Mouse (Mus musculus) CH12.LX (cell line): ENCODE measurements around the gene Herc1.
A peak's percentile ranks its signal among the peaks of the same experiment; 100 is the strongest.

ENCODE experiments used
- CTCF ChIP-seq, 2 experiments: IDR thresholded peaks in 1 of 2; conservative IDR thresholded peaks in 1 of 2; 2 replicates each; pipeline ENCODE4 v1.5.1; 2011 to 2012; ENCODE audit warnings: low read depth in 2 of 2, low read length in 2 of 2, improper control_type of control experiment in 1 of 2, inconsistent platforms in 1 of 2, mild to moderate bottlenecking in 1 of 2, moderate library complexity in 1 of 2
- EP300 ChIP-seq: IDR thresholded peaks from 2 replicates; pipeline ENCODE4 v1.6.1; 2011; ENCODE audit warnings: low read length, improper control_type of control experiment
- ETS1 ChIP-seq: conservative IDR thresholded peaks from 2 replicates; pipeline ENCODE4 v1.6.1; 2012; ENCODE audit warnings: low read depth, mild to moderate bottlenecking, inconsistent platforms, low read length, improper control_type of control experiment, moderate library complexity
- JUND ChIP-seq: conservative IDR thresholded peaks from 2 replicates; pipeline ENCODE4 v1.6.1; 2011; ENCODE audit warnings: low read depth, low read length, improper control_type of control experiment
- MAZ ChIP-seq: IDR thresholded peaks from 2 replicates; pipeline ENCODE4 v1.6.1; 2012; ENCODE audit warnings: low read depth, mild to moderate bottlenecking, inconsistent platforms, low read length, improper control_type of control experiment, moderate library complexity
- MXI1 ChIP-seq: IDR thresholded peaks from 2 replicates; pipeline ENCODE4 v1.6.1; 2011; ENCODE audit warnings: mild to moderate bottlenecking, low read depth, low read length, improper control_type of control experiment
- MYC ChIP-seq: IDR thresholded peaks from 2 replicates; pipeline ENCODE4 v1.6.1; 2011; ENCODE audit warnings: low read depth, mild to moderate bottlenecking, improper control_type of control experiment, low read length
- POLR2A ChIP-seq: IDR thresholded peaks from 2 replicates; pipeline ENCODE4 v1.6.1; 2011; ENCODE audit warnings: low read depth, mild to moderate bottlenecking, improper control_type of control experiment, low read length
- POLR2AphosphoS2 ChIP-seq: IDR thresholded peaks from 2 replicates; pipeline ENCODE4 v1.6.1; 2011; ENCODE audit warnings: low read depth, low read length, improper control_type of control experiment
- RAD21 ChIP-seq: IDR thresholded peaks from 2 replicates; pipeline ENCODE4 v1.6.1; 2011; ENCODE audit warnings: low read depth, mild to moderate bottlenecking, low read length, improper control_type of control experiment, moderate library complexity
- RCOR1 ChIP-seq: conservative IDR thresholded peaks from 2 replicates; pipeline ENCODE4 v1.6.1; 2012; ENCODE audit warnings: low read depth, mild to moderate bottlenecking, inconsistent platforms, low read length, improper control_type of control experiment
- SIN3A ChIP-seq: IDR thresholded peaks from 2 replicates; pipeline ENCODE4 v1.6.1; 2012; ENCODE audit warnings: low read length, improper control_type of control experiment, inconsistent platforms
- ZNF384 ChIP-seq: IDR thresholded peaks from 2 replicates; pipeline ENCODE4 v1.6.1; 2012; ENCODE audit warnings: low read depth, low read length, improper control_type of control experiment, inconsistent platforms

GRCm38 (mm10) chr9:66305121-66306112 lies 44.8 kb upstream of the Herc1 start:
- TF ChIP-seq CTCF (conservative IDR thresholded peaks at IDR 0.05 in 1 of 2, IDR thresholded peaks at IDR 0.05 in 1 of 2; ENCODE audit: low read depth in 2 of 2, low read length in 2 of 2) (no peak), POLR2A (peak; percentile 62), POLR2AphosphoS2 (no peak; the same call in 1 of the 2 replicates), EP300 (peak; percentile 89), ETS1 (peak; percentile 92), MYC (peak; percentile 76; the same call in 1 of the 2 replicates), RAD21 (no peak; the same call in none of the 2 replicates), MXI1 (peak; percentile 65), RCOR1 (no peak), ZNF384 (no peak), MAZ (peak; percentile 87), JUND (no peak; the same call in 1 of the 2 replicates), SIN3A (peak; percentile 71; the same call in 1 of the 2 replicates)
